Mouse (Mus musculus) midbrain, postnatal 0 days (tissue): ENCODE data around the gene Usp15. TPM values are rescaled to one million over a fixed set of nuclear protein-coding genes. Genes with fewer than 3 reads are reported as not detected.

ENCODE experiments used
- ATAC-seq: fragments of 200-750 bp; cut with Nextera tagmentation; 2 replicates; pipeline ENCODE4 v1.8.0; 2017; ENCODE audit warnings: moderate number of reproducible peaks, mild to moderate bottlenecking, moderate TSS enrichment, moderate library complexity; ENCODE audit not compliant: low FRiP score
- DNase-seq: peaks from one replicate; pipeline ENCODE4 v3.0.0-alpha.2; 2015; ENCODE audit warnings: low spot score
- H3K27ac ChIP-seq: fragments of 300-500 bp; sonication (generic); 2 replicates; pipeline ENCODE4 v1.5.1; 2014; ENCODE audit warnings: low read depth, mild to moderate bottlenecking, low read length, mixed read lengths
- H3K27me3 ChIP-seq: fragments of 300-500 bp; sonication (generic); 2 replicates; pipeline ENCODE4 v1.6.1; 2014; ENCODE audit warnings: low read length, control low read depth, mixed read lengths; ENCODE audit not compliant: insufficient read depth
- H3K36me3 ChIP-seq: fragments of 300-500 bp; sonication (generic); 2 replicates; pipeline ENCODE4 v1.6.1; 2014; ENCODE audit warnings: low read length, control low read depth, mixed read lengths; ENCODE audit not compliant: insufficient read depth
- H3K4me1 ChIP-seq: fragments of 300-500 bp; sonication (generic); 2 replicates; pipeline ENCODE4 v1.6.1; 2014; ENCODE audit warnings: mild to moderate bottlenecking, control low read depth, antibody characterized with exemption, low read length, mixed read lengths; ENCODE audit not compliant: insufficient read depth
- H3K4me2 ChIP-seq: fragments of 300-500 bp; sonication (generic); 2 replicates; pipeline ENCODE4 v1.6.1; 2014; ENCODE audit warnings: low read depth, mild to moderate bottlenecking, low read length, mixed read lengths; ENCODE audit not compliant: poor library complexity, severe bottlenecking
- H3K4me3 ChIP-seq: fragments of 300-500 bp; sonication (generic); 2 replicates; pipeline ENCODE4 v1.5.1; 2014; ENCODE audit warnings: low read depth, mild to moderate bottlenecking, low read length, moderate library complexity
- H3K9ac ChIP-seq: fragments of 300-500 bp; sonication (generic); replicated peaks from 2 replicates; pipeline ENCODE4 v1.6.1; 2014; ENCODE audit warnings: mild to moderate bottlenecking, low read length, moderate library complexity, mixed read lengths; ENCODE audit not compliant: poor library complexity, severe bottlenecking
- H3K9me3 ChIP-seq: fragments of 300-500 bp; sonication (generic); 2 replicates; pipeline ENCODE4 v1.6.1; 2016; ENCODE audit warnings: low read length, control low read depth
- CTCF ChIP-seq: IDR thresholded peaks from 2 replicates; pipeline ENCODE4 v1.5.1; 2016; ENCODE audit warnings: antibody characterized with exemption, mild to moderate bottlenecking
- WGBS: fragments of 180-500 bp; shearing (Covaris S2); extraction: QIAGEN DNeasy Blood & Tissue Kit; methylation state at CpG from one replicate; pipeline ENCODE4 v1.1.7; 2014; 5-methylcytosine and 5-hydroxymethylcytosine counted together
- polyA plus RNA-seq: library from polyadenylated mRNA; unstranded; fragments of >200 nt; fragmentation: Nextera tagmentation; extraction: Ambion mirVana; gene quantifications from 2 replicates; pipeline ENCODE4 v1.2.1, GENCODE M21; 2015
- total RNA-seq: library from RNA; depleted of rRNA; stranded (reverse); fragments of >200 nt; gene quantifications from 2 replicates; pipeline ENCODE4 v1.2.3, GENCODE M21; 2014

Gene Usp15
- total and polyA plus RNA-seq, 2 experiments from 2014 or later, result 62.0 to 65.4 TPM

GRCm38 (mm10) chr10:123160508-123160907, 36.3 kb downstream of the Usp15 start:
- Histone ChIP-seq H3K36me3 (peaks cover 14% of the 10 kb centered on the region), H3K27ac (no peak overlapping the region), H3K4me1 (no peaks in the 10 kb centered on the region), H3K4me2 (no peak overlapping the region), H3K4me3 (no peak overlapping the region), H3K9ac (no peak overlapping the region), H3K9me3 (no peaks in the 10 kb centered on the region), H3K27me3 (no peaks in the 10 kb centered on the region)
- TF ChIP-seq CTCF, result no peak
- WGBS, result 70% methylated on average over 6 of the region's 6 CpGs
- DNase-seq (no peak), ATAC-seq (no peak)

GRCm38 (mm10) chr10:123159316-123159715, 37.5 kb downstream of the Usp15 start:
- no peaks in the 10 kb centered on the region for H3K9me3 ChIP-seq
- no peak for TF ChIP-seq CTCF
- 87% methylated on average over 7 of the region's 7 CpGs for whole genome bisulfite sequencing
- H3K4me2 ChIP-seq, result no peak overlapping the region
- peaks cover 14% of the 10 kb centered on the region for H3K36me3 ChIP-seq
- DNase-seq (no peak), ATAC-seq (no peak)
- no peaks in the 10 kb centered on the region for H3K27me3 ChIP-seq
- H3K4me1 ChIP-seq, result no peaks in the 10 kb centered on the region
- no peak overlapping the region for H3K4me3 ChIP-seq
- no peak overlapping the region for H3K27ac ChIP-seq
- H3K9ac ChIP-seq, result no peak overlapping the region

- no peaks in the 10 kb centered on the region for H3K4me1 ChIP-seq
- WGBS, result 73% methylated on average over 2 of the region's 2 CpGs
- H3K36me3 ChIP-seq, result peaks cover 10% of the 10 kb centered on the region
- no peak overlapping the region for H3K4me2 ChIP-seq
- H3K4me3 ChIP-seq, result no peak overlapping the region
- H3K27me3 ChIP-seq, result no peaks in the 10 kb centered on the region
- no peak overlapping the region for H3K9ac ChIP-seq
- no peak overlapping the region for H3K27ac ChIP-seq
- no peak for TF ChIP-seq CTCF
- H3K9me3 ChIP-seq, result no peaks in the 10 kb centered on the region
- DNase-seq (peak; percentile 27), ATAC-seq (no peak)
These were observed 40.4 kb downstream of the Usp15 start for GRCm38 (mm10) chr10:123156392-123156791.

GRCm38 (mm10) chr10:123155764-123156163, 41.0 kb downstream of the Usp15 start:
- no peaks in the 10 kb centered on the region for H3K9me3 ChIP-seq
- no peak overlapping the region for H3K4me2 ChIP-seq
- ATAC-seq (no peak), DNase-seq (no peak)
- no peaks in the 10 kb centered on the region for H3K4me1 ChIP-seq
- 93% methylated on average over 6 of the region's 6 CpGs for WGBS
- H3K27ac ChIP-seq, result no peak overlapping the region
- no peak overlapping the region for H3K4me3 ChIP-seq
- peaks cover 10% of the 10 kb centered on the region for H3K36me3 ChIP-seq
- no peaks in the 10 kb centered on the region for H3K27me3 ChIP-seq
- no peak overlapping the region for H3K9ac ChIP-seq
- no peak for TF ChIP-seq CTCF

GRCm38 (mm10) chr10:123153321-123153720, 43.5 kb downstream of the Usp15 start:
- Histone ChIP-seq H3K27me3 (no peaks in the 10 kb centered on the region), H3K4me1 (no peaks in the 10 kb centered on the region), H3K27ac (no peak overlapping the region), H3K4me2 (no peak overlapping the region), H3K36me3 (peaks cover 7% of the 10 kb centered on the region), H3K9ac (no peak overlapping the region), H3K4me3 (no peak overlapping the region), H3K9me3 (no peaks in the 10 kb centered on the region)
- DNase-seq (no peak), ATAC-seq (no peak)
- no peak for TF ChIP-seq CTCF
- 79% methylated on average over 2 of the region's 2 CpGs for WGBS

- 87% methylated on average over 4 of the region's 4 CpGs for WGBS
These were observed 48.6 kb downstream of the Usp15 start for GRCm38 (mm10) chr10:123148025-123148814.

More at GRCm38 (mm10) chr10:123148025-123148814, 48.6 kb downstream of the Usp15 start:
- no peak for ATAC-seq
- DNase-seq, result no peak
- Histone ChIP-seq H3K9ac (no peak overlapping the region), H3K4me3 (no peak overlapping the region), H3K27ac (no peak overlapping the region), H3K4me2 (no peak overlapping the region), H3K36me3 (peaks cover 3% of the 10 kb centered on the region), H3K9me3 (no peaks in the 10 kb centered on the region), H3K4me1 (no peaks in the 10 kb centered on the region), H3K27me3 (no peaks in the 10 kb centered on the region)
- TF ChIP-seq CTCF, result no peak
